Mouse (Mus musculus): ENCODE measurements at regions not wholly inside any gene's neighbourhood (a gene's known extent, or its start where the extent isn't known, plus 50 kb on each side); places are given as distances from the start of the nearest gene placed in this dataset.
A peak's percentile ranks its signal among the peaks of the same experiment; 100 is the strongest.

- TF ChIP-seq CTCF (IDR thresholded peaks at IDR 0.05), result no peak
- no peak overlapping the region for H3K27ac ChIP-seq
- no peak overlapping the region for H3K4me3 ChIP-seq
- DNase-seq (ENCODE audit: extremely low spot score in 1 of 2, low spot score in 2 of 2), result no peak
- intact Hi-C loops (cut with DNase I), result no loop called here
Measured at GRCm38 (mm10) chr12:27648602-27649001, 306.2 kb upstream of the Sox11 start.

GRCm38 (mm10) chr12:27646497-27647307 lies 304.3 kb upstream of the Sox11 start:
- TF ChIP-seq CTCF (IDR thresholded peaks at IDR 0.05), result no peak
- Histone ChIP-seq H3K27ac (no peak overlapping the region), H3K4me3 (no peak overlapping the region)
- no peak for DNase-seq (ENCODE audit: extremely low spot score in 1 of 2, low spot score in 2 of 2)
- intact Hi-C loops (cut with DNase I), result no loop called here

GRCm38 (mm10) chr12:27619616-27620015 lies 277.2 kb upstream of the Sox11 start:
- Histone ChIP-seq H3K27ac (no peak overlapping the region), H3K4me3 (no peak overlapping the region)
- intact Hi-C loops (cut with DNase I), result no loop called here
- no peak for TF ChIP-seq CTCF (IDR thresholded peaks at IDR 0.05)
- no peak for DNase-seq (ENCODE audit: extremely low spot score in 1 of 2, low spot score in 2 of 2)

- intact Hi-C loops (cut with DNase I), result no loop called here
- no peak for DNase-seq (ENCODE audit: extremely low spot score in 1 of 2, low spot score in 2 of 2)
- no peak overlapping the region for H3K27ac ChIP-seq
- no peak overlapping the region for H3K4me3 ChIP-seq
- no peak for TF ChIP-seq CTCF (IDR thresholded peaks at IDR 0.05)
Measured at GRCm38 (mm10) chr12:27604061-27604679, 261.8 kb upstream of the Sox11 start.

- Histone ChIP-seq H3K27ac (no peak overlapping the region), H3K4me3 (no peak overlapping the region)
- intact Hi-C loops (cut with DNase I), result loop anchor here (1.0 to 5.0 kb wide), 4 partner anchors 256 to 1066 kb away; partner anchors contain the start of gene Sox11
- DNase-seq (ENCODE audit: extremely low spot score in 1 of 2, low spot score in 2 of 2), result peak; percentile 60 to 76
- peak; percentile 83 for TF ChIP-seq CTCF (IDR thresholded peaks at IDR 0.05)
Measured at GRCm38 (mm10) chr12:27599149-27599548, 256.8 kb upstream of the Sox11 start.

DNA sequence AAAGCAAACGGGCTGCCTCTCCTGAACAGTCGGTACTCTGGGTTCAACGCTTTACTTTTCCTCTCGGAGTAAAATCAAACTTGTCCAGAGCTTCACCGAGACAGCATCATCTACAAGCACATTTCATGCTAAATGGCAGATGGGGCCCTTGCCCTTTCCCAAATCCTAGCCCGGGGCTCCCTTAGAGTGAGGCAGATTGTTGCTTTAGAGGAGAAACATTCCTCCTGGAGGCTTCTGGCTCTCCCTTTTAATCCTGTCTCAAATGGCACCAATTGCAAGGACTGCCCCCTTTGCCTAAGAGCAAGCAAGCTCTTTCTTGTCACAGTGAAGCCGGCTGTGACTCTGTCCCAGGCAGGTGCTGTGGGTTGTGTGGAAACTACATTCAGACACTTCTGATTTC lies 255.5 kb upstream of the Sox11 start:
- no peak overlapping the region for H3K27ac ChIP-seq
- no peak for TF ChIP-seq CTCF (IDR thresholded peaks at IDR 0.05)
- intact Hi-C loops (cut with DNase I), result loop anchor here (2.0 to 5.0 kb wide), 3 partner anchors 255 to 1065 kb away; partner anchors contain the start of gene Sox11
- H3K4me3 ChIP-seq, result no peak overlapping the region
- DNase-seq (ENCODE audit: extremely low spot score in 1 of 2, low spot score in 2 of 2), result no peak

DNA sequence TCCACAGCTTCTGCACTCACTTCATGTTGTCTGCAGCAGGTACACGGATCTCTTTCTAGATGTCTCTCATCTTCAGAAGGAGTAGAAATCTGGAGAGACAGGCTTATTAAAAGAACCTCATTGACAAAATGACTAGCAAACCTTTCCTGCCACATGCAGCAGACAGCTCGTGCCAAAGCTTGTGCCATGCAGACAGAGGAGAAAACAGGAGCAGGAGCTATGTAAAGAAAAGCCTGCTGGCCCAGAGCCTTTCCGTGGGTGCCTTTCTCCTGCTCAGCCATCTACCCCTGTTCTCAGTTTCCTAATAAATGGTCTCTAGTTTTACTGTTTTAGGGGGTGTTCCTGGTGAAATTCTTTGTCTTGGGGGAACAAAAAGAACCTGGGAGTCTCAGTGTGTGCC lies 254.9 kb upstream of the Sox11 start:
- no peak overlapping the region for H3K27ac ChIP-seq
- DNase-seq (ENCODE audit: extremely low spot score in 1 of 2, low spot score in 2 of 2), result no peak
- no peak overlapping the region for H3K4me3 ChIP-seq
- intact Hi-C loops (cut with DNase I), result loop anchor here (5.0 kb wide), 1 partner anchor 650 kb away; no protein-coding TSS in a partner anchor
- TF ChIP-seq CTCF (IDR thresholded peaks at IDR 0.05), result no peak

- no peak for TF ChIP-seq CTCF (IDR thresholded peaks at IDR 0.05)
- intact Hi-C loops (cut with DNase I), result loop anchor here (5.0 kb wide), 1 partner anchor 652 kb away; no protein-coding TSS in a partner anchor
- Histone ChIP-seq H3K4me3 (no peak overlapping the region), H3K27ac (no peak overlapping the region)
- no peak for DNase-seq (ENCODE audit: extremely low spot score in 1 of 2, low spot score in 2 of 2)
Measured at GRCm38 (mm10) chr12:27595576-27595975, 253.2 kb upstream of the Sox11 start.

DNA sequence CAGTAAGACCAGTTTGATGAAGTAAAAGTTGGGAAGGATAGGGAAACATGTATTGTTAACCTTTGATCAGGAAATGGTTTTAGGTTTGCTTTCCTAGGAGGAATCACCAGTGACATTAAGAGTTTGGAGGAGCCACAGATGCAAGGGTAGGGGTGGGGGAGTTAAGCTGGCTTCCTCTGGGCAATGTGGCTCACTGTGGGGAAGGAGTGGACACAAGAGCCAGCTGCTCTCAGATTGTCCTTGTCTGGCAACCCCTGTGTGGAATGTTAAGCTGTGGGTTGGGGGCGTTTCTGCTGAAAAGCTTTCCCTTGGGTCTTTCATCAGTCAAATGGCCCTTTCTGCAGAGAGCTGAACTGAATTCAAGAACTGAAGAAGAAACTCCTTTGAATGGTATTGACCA lies 251.1 kb upstream of the Sox11 start:
- intact Hi-C loops (cut with DNase I), result no loop called here
- Histone ChIP-seq H3K4me3 (no peak overlapping the region), H3K27ac (no peak overlapping the region)
- TF ChIP-seq CTCF (IDR thresholded peaks at IDR 0.05), result no peak
- no peak for DNase-seq (ENCODE audit: extremely low spot score in 1 of 2, low spot score in 2 of 2)

DNA sequence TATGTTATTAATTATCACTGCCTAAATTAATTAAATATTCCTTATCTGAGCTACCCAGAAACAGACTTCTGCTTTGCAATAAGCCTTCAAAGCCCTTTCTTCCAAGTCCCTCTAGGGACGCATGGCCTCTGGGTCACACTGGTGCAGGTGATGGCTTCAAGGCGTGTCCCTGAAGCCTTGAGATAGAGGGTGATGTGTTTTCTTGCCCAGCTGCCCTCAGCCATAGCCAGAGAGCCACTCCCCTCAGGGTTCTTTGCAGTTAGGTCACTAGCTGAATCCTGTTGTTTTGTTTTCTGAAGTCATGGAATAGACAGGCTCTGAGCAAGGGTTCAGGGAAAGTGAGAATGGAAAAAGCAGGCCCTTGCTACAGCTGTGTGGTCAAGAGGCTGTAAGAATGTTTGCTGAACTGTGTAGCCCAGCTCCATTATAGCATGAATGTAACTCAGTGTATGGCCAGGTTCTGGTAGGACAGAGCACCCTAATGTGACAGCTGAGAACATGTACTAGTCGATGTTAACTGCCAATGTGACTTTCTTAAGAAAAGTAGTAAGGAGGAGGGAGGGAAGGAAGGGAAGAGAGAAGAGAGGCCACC lies 233.8 kb upstream of the Sox11 start:
- intact Hi-C loops (cut with DNase I), result loop anchor here (5.0 kb wide), 1 partner anchor 109 kb away; no protein-coding TSS in a partner anchor
- Histone ChIP-seq H3K27ac (no peak overlapping the region), H3K4me3 (no peak overlapping the region)
- TF ChIP-seq CTCF (IDR thresholded peaks at IDR 0.05), result no peak
- no peak for DNase-seq (ENCODE audit: extremely low spot score in 1 of 2, low spot score in 2 of 2)

GRCm38 (mm10) chr12:27575629-27576028 lies 233.3 kb upstream of the Sox11 start:
- Histone ChIP-seq H3K27ac (no peak overlapping the region), H3K4me3 (no peak overlapping the region)
- TF ChIP-seq CTCF (IDR thresholded peaks at IDR 0.05), result no peak
- intact Hi-C loops (cut with DNase I), result loop anchor here (5.0 kb wide), 1 partner anchor 108 kb away; no protein-coding TSS in a partner anchor
- no peak for DNase-seq (ENCODE audit: extremely low spot score in 1 of 2, low spot score in 2 of 2)

DNA sequence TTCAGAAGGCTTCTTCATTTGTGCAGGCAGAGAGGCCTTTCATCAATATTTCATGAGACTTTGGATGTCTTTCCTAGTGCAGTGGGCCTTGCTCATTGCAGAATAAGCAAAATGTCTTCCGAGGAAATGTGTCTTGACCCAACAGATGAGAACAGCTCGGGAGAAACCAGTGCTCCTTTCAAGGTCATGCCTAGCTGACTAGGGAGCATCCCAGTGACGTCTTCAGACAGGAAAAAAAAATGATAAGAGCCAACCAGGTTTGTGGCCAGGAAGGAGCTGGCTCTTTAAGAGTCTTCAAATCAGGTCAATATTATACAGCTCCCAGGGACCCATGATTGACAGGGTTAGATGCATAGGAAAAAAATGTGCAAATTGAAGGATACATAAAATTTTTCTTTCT lies 224.9 kb upstream of the Sox11 start:
- Histone ChIP-seq H3K27ac (no peak overlapping the region), H3K4me3 (no peak overlapping the region)
- no peak for TF ChIP-seq CTCF (IDR thresholded peaks at IDR 0.05)
- intact Hi-C loops (cut with DNase I), result no loop called here
- DNase-seq (ENCODE audit: extremely low spot score in 1 of 2, low spot score in 2 of 2), result no peak
